Mouse (Mus musculus): ENCODE measurements at regions not wholly inside any gene's neighbourhood (a gene's known extent, or its start where the extent isn't known, plus 50 kb on each side); places are given as distances from the start of the nearest gene placed in this dataset.

- no peak for DNase-seq
Observed at GRCm38 (mm10) chr5:111553471-111554382, 136.6 kb downstream of the Mn1 start.

- DNase-seq = no peak
Observed at GRCm38 (mm10) chr5:111554551-111555311, 137.6 kb downstream of the Mn1 start.

GRCm38 (mm10) chr5:111555312-111555957, 138.3 kb downstream of the Mn1 start:
- no peak for DNase-seq

GRCm38 (mm10) chr5:111555981-111556380, 138.8 kb downstream of the Mn1 start:
- no peak for DNase-seq

GRCm38 (mm10) chr5:111560432-111560831, 143.3 kb downstream of the Mn1 start:
- DNase-seq = peak; percentile 66

GRCm38 (mm10) chr5:111561301-111561700, 144.1 kb downstream of the Mn1 start:
- DNase-seq = no peak

GRCm38 (mm10) chr5:111570826-111571225, 153.7 kb downstream of the Mn1 start:
- DNase-seq = peak; percentile 81

GRCm38 (mm10) chr5:111573265-111573873, 156.2 kb downstream of the Mn1 start:
- no peak for DNase-seq

GRCm38 (mm10) chr5:111574219-111574840, 157.2 kb downstream of the Mn1 start:
- no peak for DNase-seq

- DNase-seq = no peak
Observed at GRCm38 (mm10) chr5:111575376-111575775, 158.2 kb downstream of the Mn1 start.

GRCm38 (mm10) chr5:111577441-111577840, 156.3 kb upstream of the Gm26897 start:
- DNase-seq = no peak

- no peak for DNase-seq
Observed at GRCm38 (mm10) chr5:111578088-111578487, 155.6 kb upstream of the Gm26897 start.

- no peak for DNase-seq
Observed at GRCm38 (mm10) chr5:111578977-111579727, 154.6 kb upstream of the Gm26897 start.

GRCm38 (mm10) chr5:111580870-111581771, 152.6 kb upstream of the Gm26897 start:
- no peak for DNase-seq

- no peak for DNase-seq
Observed at GRCm38 (mm10) chr5:111582004-111582403, 151.7 kb upstream of the Gm26897 start.

GRCm38 (mm10) chr5:111590619-111591081, 143.1 kb upstream of the Gm26897 start:
- DNase-seq = no peak

- DNase-seq = no peak
Observed at GRCm38 (mm10) chr5:111592807-111593206, 140.9 kb upstream of the Gm26897 start.

- no peak for DNase-seq
Observed at GRCm38 (mm10) chr5:111594111-111594510, 139.6 kb upstream of the Gm26897 start.

- no peak for DNase-seq
Observed at GRCm38 (mm10) chr5:111595438-111595837, 138.3 kb upstream of the Gm26897 start.

- DNase-seq = no peak
Observed at GRCm38 (mm10) chr5:111597733-111598132, 136.0 kb upstream of the Gm26897 start.
